Mouse (Mus musculus): ENCODE results near the gene Smco2. TPM values are rescaled to one million over a fixed set of nuclear protein-coding genes. Genes with fewer than 3 reads are reported as not detected.

Smco2 gene
- polyA plus RNA-seq, 1 experiment from 2014 or later: not detected

DNA sequence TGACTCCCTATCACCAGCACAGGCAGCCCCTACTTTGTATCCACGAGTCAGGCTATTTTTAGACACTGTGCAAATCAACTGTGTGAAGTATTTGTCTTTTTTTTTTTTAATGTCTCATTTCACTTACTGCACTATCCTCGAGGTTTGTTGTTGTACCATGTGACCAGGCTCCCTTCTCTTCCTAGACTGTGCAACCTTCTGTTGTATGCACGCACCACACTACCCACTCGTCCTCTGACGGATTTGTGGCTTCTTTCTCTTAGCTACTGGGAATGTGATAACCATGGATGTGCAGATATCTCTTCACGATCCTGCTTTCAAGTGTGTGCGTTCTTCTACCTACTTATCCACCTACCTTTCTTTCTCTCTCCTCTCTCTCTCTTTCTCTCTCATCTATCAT lies 12.6 kb upstream of the Smco2 start:
- H3K36me3 ChIP-seq: no peaks in the 10 kb centered on the region
- H3K9me3 ChIP-seq: no peaks in the 10 kb centered on the region
- H3K4me3 ChIP-seq: no peak overlapping the region
- no peaks in the 10 kb centered on the region for H3K4me1 ChIP-seq
- WGBS: 79% methylated on average over 7 of the region's 7 CpGs
- H3K4me2 ChIP-seq: no peak overlapping the region
- no peak for ATAC-seq (ENCODE audit: insufficient number of reproducible peaks, low FRiP score, low TSS enrichment, low read depth)
- H3K27ac ChIP-seq: no peak overlapping the region
- no peak overlapping the region for H3K9ac ChIP-seq
- H3K27me3 ChIP-seq: no peaks in the 10 kb centered on the region

DNA sequence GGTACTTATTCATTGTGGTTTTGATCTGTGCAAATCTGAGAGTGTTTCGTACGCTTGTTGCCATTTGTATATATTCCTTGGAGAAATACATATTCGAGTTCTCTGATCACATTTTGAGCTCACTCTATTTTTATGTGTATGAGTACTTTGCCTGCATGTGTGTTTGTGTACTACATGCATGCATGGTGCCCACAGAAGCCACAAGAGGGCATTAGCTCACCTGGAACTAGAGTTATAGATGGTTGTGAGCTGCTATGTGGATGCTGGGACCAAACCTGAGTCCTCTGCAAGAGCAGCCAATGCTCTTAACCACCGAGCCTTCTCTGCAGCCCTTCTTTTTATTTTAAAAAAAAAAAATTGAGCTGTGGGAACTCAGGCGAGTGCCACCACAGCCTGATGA lies 11.5 kb upstream of the Smco2 start:
- Histone ChIP-seq H3K9me3 (no peaks in the 10 kb centered on the region), H3K9ac (no peak overlapping the region), H3K4me3 (no peak overlapping the region), H3K27ac (no peak overlapping the region), H3K27me3 (no peaks in the 10 kb centered on the region), H3K36me3 (no peaks in the 10 kb centered on the region), H3K4me1 (no peaks in the 10 kb centered on the region), H3K4me2 (no peak overlapping the region)
- no peak for ATAC-seq (ENCODE audit: insufficient number of reproducible peaks, low FRiP score, low TSS enrichment, low read depth)
- 93% methylated on average over 5 of the region's 5 CpGs for WGBS

DNA sequence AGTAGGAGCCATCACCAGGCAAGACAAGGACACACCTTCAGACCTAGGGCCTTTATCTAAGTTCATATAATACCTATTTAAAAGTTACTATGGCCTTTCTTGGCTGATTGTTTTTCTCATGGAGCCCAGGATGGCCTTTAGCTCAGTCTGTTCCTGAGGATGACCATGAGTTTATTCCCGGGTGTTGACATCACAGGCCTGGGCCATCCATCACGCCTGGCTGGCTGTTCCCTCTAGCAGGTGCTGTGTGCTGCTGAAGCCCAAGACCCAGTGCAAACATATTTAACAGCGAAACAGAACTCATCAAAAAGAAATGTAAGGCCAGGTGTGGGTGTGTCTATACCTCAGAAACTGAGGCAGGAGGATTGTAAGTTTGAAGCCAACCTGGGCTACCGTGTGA lies 11.0 kb upstream of the Smco2 start:
- H3K9me3 ChIP-seq: no peaks in the 10 kb centered on the region
- H3K4me2 ChIP-seq: no peak overlapping the region
- H3K4me3 ChIP-seq: no peak overlapping the region
- H3K9ac ChIP-seq: no peak overlapping the region
- no peak for ATAC-seq (ENCODE audit: insufficient number of reproducible peaks, low FRiP score, low TSS enrichment, low read depth)
- no peaks in the 10 kb centered on the region for H3K27me3 ChIP-seq
- H3K4me1 ChIP-seq: no peaks in the 10 kb centered on the region
- H3K36me3 ChIP-seq: no peaks in the 10 kb centered on the region
- no peak overlapping the region for H3K27ac ChIP-seq
- 89% methylated on average over 4 of the region's 4 CpGs for WGBS

DNA sequence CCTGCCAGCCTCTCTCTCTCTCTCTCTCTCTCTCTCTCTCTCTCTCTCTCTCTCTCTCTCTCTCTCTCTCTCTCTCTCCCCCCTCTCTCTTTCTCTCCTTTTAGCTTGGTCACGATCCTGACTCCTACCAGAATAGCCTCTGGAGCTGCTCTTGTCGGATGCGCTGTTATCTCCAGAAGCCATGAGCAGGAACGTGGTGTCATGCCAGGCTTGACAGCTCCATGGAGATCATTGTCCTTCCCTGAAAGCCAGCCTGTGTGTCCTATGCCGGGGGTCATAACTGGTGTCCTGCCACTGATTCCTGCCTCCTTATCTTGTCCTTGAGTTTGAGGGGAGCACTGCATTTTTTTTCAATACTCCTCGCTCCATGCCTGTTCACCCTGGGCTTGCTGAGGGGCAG lies 5.0 kb upstream of the Smco2 start:
- H3K27me3 ChIP-seq: no peaks in the 10 kb centered on the region
- no peak overlapping the region for H3K4me3 ChIP-seq
- H3K36me3 ChIP-seq: no peaks in the 10 kb centered on the region
- no peak overlapping the region for H3K27ac ChIP-seq
- H3K9ac ChIP-seq: no peak overlapping the region
- no peaks in the 10 kb centered on the region for H3K9me3 ChIP-seq
- ATAC-seq (ENCODE audit: insufficient number of reproducible peaks, low FRiP score, low TSS enrichment, low read depth): no peak
- WGBS: 81% methylated on average over 6 of the region's 6 CpGs
- 0 out of 2 replicates have a peak, but pooled peaks cover 3% of the 10 kb centered on the region for H3K4me1 ChIP-seq
- no peak overlapping the region for H3K4me2 ChIP-seq

DNA sequence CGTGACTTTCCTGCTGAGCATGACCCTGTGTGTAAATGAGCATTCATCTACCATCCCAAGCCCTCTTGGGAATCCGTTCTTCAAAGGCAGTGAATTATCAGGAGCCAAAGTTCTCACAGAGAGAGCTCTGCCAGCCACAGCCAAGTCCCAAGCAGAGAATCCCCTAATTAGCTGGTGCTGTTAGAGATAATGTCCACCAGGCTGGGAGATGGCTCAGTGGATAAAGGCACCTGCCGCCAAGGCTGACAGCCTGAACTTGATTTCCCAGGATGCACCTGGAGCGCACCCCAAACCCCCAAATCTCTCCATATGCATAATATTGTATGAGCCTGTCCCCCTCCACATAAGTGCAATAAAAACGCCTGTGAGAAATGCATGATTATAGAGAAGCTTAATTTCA lies 4.6 kb upstream of the Smco2 start:
- no peaks in the 10 kb centered on the region for H3K9me3 ChIP-seq
- no peak for ATAC-seq (ENCODE audit: insufficient number of reproducible peaks, low FRiP score, low TSS enrichment, low read depth)
- no peak overlapping the region for H3K4me2 ChIP-seq
- WGBS: 77% methylated on average over 5 of the region's 5 CpGs
- H3K36me3 ChIP-seq: no peaks in the 10 kb centered on the region
- no peak overlapping the region for H3K4me3 ChIP-seq
- no peak overlapping the region for H3K27ac ChIP-seq
- H3K9ac ChIP-seq: no peak overlapping the region
- no peaks in the 10 kb centered on the region for H3K27me3 ChIP-seq
- H3K4me1 ChIP-seq: 0 out of 2 replicates have a peak, but pooled peaks cover 3% of the 10 kb centered on the region

DNA sequence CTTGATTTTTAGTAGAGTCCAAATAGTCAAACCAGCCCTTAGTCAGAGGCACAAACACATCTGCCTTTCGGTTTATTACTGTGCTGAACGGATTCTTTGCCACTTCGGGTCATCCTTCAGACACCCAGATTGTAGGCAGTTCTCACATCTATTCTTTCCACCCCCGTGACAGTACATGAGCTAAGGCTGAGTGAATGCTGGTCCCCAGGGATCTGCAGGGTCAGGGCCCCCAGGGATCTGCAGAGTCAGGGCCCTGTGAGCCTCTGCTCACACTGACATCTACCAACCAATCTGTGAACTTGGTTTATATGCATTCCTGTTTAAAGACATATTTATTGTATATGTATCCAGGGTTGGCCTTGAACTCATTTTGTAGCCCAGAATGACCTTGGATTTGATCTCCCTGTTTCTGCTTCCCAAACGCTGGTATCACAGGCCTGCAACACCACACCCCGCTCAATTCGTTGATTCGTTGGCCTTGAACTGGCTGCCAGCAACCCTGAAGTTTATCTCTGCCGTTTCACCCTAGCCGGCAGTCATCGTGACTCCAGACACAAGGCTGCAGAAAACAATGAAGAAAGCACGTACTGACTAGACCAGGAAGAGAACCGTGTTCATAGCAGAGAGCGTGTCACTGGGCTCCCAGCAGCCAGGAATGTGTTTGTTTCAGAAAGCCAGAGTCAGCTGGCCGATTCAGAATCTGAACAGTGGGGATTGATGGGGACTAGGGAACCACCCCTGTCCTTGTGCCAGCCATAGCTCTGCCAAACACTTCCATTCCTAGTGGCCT lies 3.7 kb upstream of the Smco2 start:
- Histone ChIP-seq H3K9ac (no peak overlapping the region), H3K4me3 (no peak overlapping the region), H3K36me3 (no peaks in the 10 kb centered on the region), H3K9me3 (no peaks in the 10 kb centered on the region), H3K27me3 (no peaks in the 10 kb centered on the region), H3K27ac (no peak overlapping the region), H3K4me1 (0 out of 2 replicates have a peak, but pooled peaks cover 3% of the 10 kb centered on the region), H3K4me2 (no peak overlapping the region)
- WGBS: 79% methylated on average over 15 of the region's 15 CpGs
- ATAC-seq (ENCODE audit: insufficient number of reproducible peaks, low FRiP score, low TSS enrichment, low read depth): no peak

- Histone ChIP-seq H3K27me3 (no peaks in the 10 kb centered on the region), H3K4me2 (no peak overlapping the region), H3K9ac (no peak overlapping the region), H3K27ac (no peak overlapping the region), H3K9me3 (no peaks in the 10 kb centered on the region), H3K4me1 (0 out of 2 replicates have a peak, but pooled peaks cover 3% of the 10 kb centered on the region), H3K36me3 (no peaks in the 10 kb centered on the region), H3K4me3 (no peak overlapping the region)
- ATAC-seq (ENCODE audit: insufficient number of reproducible peaks, low FRiP score, low TSS enrichment, low read depth): no peak
- 61% methylated on average over 3 of the region's 3 CpGs for WGBS
Observed at GRCm38 (mm10) chr6:146847402-146847801, 2.5 kb upstream of the Smco2 start.

GRCm38 (mm10) chr6:146848281-146848680 lies 1.6 kb upstream of the Smco2 start:
- no peaks in the 10 kb centered on the region for H3K36me3 ChIP-seq
- no peaks in the 10 kb centered on the region for H3K9me3 ChIP-seq
- H3K27ac ChIP-seq: no peak overlapping the region
- 87% methylated on average over 3 of the region's 3 CpGs for WGBS
- H3K4me2 ChIP-seq: no peak overlapping the region
- H3K27me3 ChIP-seq: no peaks in the 10 kb centered on the region
- peaks cover 9% of the 10 kb centered on the region; the same call in 1 of the 2 replicates for H3K4me1 ChIP-seq
- ATAC-seq (ENCODE audit: insufficient number of reproducible peaks, low FRiP score, low TSS enrichment, low read depth): no peak
- H3K4me3 ChIP-seq: no peak overlapping the region
- no peak overlapping the region for H3K9ac ChIP-seq

GRCm38 (mm10) chr6:146851916-146852315 lies 2.0 kb downstream of the Smco2 start:
- H3K4me1 ChIP-seq: peaks cover 13% of the 10 kb centered on the region; the same call in 1 of the 2 replicates
- no peaks in the 10 kb centered on the region for H3K9me3 ChIP-seq
- H3K9ac ChIP-seq: no peak overlapping the region
- no peaks in the 10 kb centered on the region for H3K36me3 ChIP-seq
- no peak overlapping the region for H3K27ac ChIP-seq
- no peak for ATAC-seq (ENCODE audit: insufficient number of reproducible peaks, low FRiP score, low TSS enrichment, low read depth)
- H3K27me3 ChIP-seq: no peaks in the 10 kb centered on the region
- WGBS: 51% methylated on average over 3 of the region's 3 CpGs
- H3K4me2 ChIP-seq: no peak overlapping the region
- H3K4me3 ChIP-seq: no peak overlapping the region

GRCm38 (mm10) chr6:146852739-146853138 lies 2.8 kb downstream of the Smco2 start:
- H3K9me3 ChIP-seq: no peaks in the 10 kb centered on the region
- no peak overlapping the region for H3K9ac ChIP-seq
- no peak overlapping the region for H3K4me3 ChIP-seq
- no peak overlapping the region for H3K4me2 ChIP-seq
- H3K4me1 ChIP-seq: peaks cover 13% of the 10 kb centered on the region; the same call in 1 of the 2 replicates
- no peaks in the 10 kb centered on the region for H3K36me3 ChIP-seq
- no peaks in the 10 kb centered on the region for H3K27me3 ChIP-seq
- 46% methylated on average over 4 of the region's 4 CpGs for WGBS
- H3K27ac ChIP-seq: no peak overlapping the region
- ATAC-seq (ENCODE audit: insufficient number of reproducible peaks, low FRiP score, low TSS enrichment, low read depth): no peak

DNA sequence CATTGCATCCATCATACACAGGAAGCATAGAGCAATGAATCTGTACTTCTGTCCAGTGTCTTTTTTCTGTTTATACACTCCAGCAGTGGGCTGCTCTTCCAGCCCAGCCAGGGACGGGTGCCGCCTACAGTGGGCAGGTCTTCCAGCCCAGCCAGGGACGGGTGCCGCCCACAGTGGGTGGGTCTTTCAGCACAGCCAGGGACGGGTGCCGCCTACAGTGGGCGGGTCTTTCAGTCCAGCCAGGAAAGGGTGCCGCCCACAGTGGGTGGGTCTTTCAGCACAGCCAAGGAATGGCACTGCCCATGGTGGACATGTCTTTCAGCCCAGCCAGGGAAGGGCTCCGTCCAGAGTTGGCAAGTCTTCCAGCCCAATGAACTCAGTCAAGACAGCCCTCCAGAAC lies 5.3 kb downstream of the Smco2 start:
- no peak overlapping the region for H3K9ac ChIP-seq
- no peak overlapping the region for H3K4me2 ChIP-seq
- H3K4me1 ChIP-seq: peaks cover 13% of the 10 kb centered on the region; the same call in 1 of the 2 replicates
- H3K27ac ChIP-seq: no peak overlapping the region
- no peaks in the 10 kb centered on the region for H3K27me3 ChIP-seq
- no peak for ATAC-seq (ENCODE audit: insufficient number of reproducible peaks, low FRiP score, low TSS enrichment, low read depth)
- no peaks in the 10 kb centered on the region for H3K36me3 ChIP-seq
- H3K4me3 ChIP-seq: no peak overlapping the region
- no peaks in the 10 kb centered on the region for H3K9me3 ChIP-seq
- WGBS: 90% methylated on average over 9 of the region's 9 CpGs

- Histone ChIP-seq H3K4me3 (no peak overlapping the region), H3K9ac (no peak overlapping the region), H3K27me3 (no peaks in the 10 kb centered on the region), H3K9me3 (no peaks in the 10 kb centered on the region), H3K36me3 (no peaks in the 10 kb centered on the region), H3K27ac (no peak overlapping the region), H3K4me1 (peaks cover 13% of the 10 kb centered on the region; the same call in 1 of the 2 replicates), H3K4me2 (no peak overlapping the region)
- ATAC-seq (ENCODE audit: insufficient number of reproducible peaks, low FRiP score, low TSS enrichment, low read depth): no peak
- WGBS: 96% methylated on average over 2 of the region's 2 CpGs
Observed at GRCm38 (mm10) chr6:146857386-146857785, 7.5 kb downstream of the Smco2 start.
